Mouse (Mus musculus) neural tube, embryonic 11.5 days (tissue): Measurements from ENCODE around the gene Mef2c. TPM values are rescaled to one million over a fixed set of nuclear protein-coding genes. Genes with fewer than 3 reads are reported as not detected.

Experiments used
- ATAC-seq: fragments of 200-750 bp; cut with Nextera tagmentation; 2 replicates; pipeline ENCODE4 v1.8.0; 2017; ENCODE audit warnings: moderate number of reproducible peaks, mild to moderate bottlenecking, moderate TSS enrichment, moderate library complexity; ENCODE audit not compliant: insufficient read depth, low FRiP score, low TSS enrichment
- DNase-seq: peaks from one replicate; pipeline ENCODE4 v3.0.0-alpha.2; 2015; ENCODE audit warnings: low spot score
- H3K27ac ChIP-seq: fragments of 300-500 bp; sonication (generic); 2 replicates; pipeline ENCODE4 v1.5.1; 2014; ENCODE audit warnings: low read depth, mild to moderate bottlenecking, low read length
- H3K27me3 ChIP-seq: fragments of 300-500 bp; sonication (generic); 2 replicates; pipeline ENCODE4 v1.6.1; 2014; ENCODE audit warnings: mild to moderate bottlenecking, low read length, mixed read lengths; ENCODE audit not compliant: control insufficient read depth, insufficient read depth
- H3K36me3 ChIP-seq: fragments of 300-500 bp; sonication (generic); 2 replicates; pipeline ENCODE4 v1.6.1; 2014; ENCODE audit warnings: mild to moderate bottlenecking, low read length, moderate library complexity, mixed read lengths; ENCODE audit not compliant: control insufficient read depth, insufficient read depth
- H3K4me1 ChIP-seq: fragments of 300-500 bp; sonication (generic); 2 replicates; pipeline ENCODE4 v1.6.1; 2014; ENCODE audit warnings: low read length, mixed read lengths; ENCODE audit not compliant: control insufficient read depth, insufficient read depth
- H3K4me2 ChIP-seq: fragments of 300-500 bp; sonication (generic); 2 replicates; pipeline ENCODE4 v1.6.1; 2014; ENCODE audit warnings: low read depth, mild to moderate bottlenecking, moderate library complexity
- H3K4me3 ChIP-seq: fragments of 300-500 bp; sonication (generic); 2 replicates; pipeline ENCODE4 v1.5.1; 2014; ENCODE audit warnings: low read depth, low read length
- H3K9ac ChIP-seq: fragments of 300-500 bp; sonication (generic); 2 replicates; pipeline ENCODE4 v1.6.1; 2014; ENCODE audit warnings: mild to moderate bottlenecking, low read length
- H3K9me3 ChIP-seq: fragments of 300-500 bp; sonication (generic); 2 replicates; pipeline ENCODE4 v1.6.1; 2016; ENCODE audit warnings: low read length; ENCODE audit not compliant: control insufficient read depth
- WGBS: fragments of 180-500 bp; shearing (Covaris S2); extraction: QIAGEN DNeasy Blood & Tissue Kit; methylation state at CpG from one replicate; pipeline ENCODE4 v1.1.7; 2014; 5-methylcytosine and 5-hydroxymethylcytosine counted together
- polyA plus RNA-seq: library from polyadenylated mRNA; unstranded; fragments of >200 nt; fragmentation: Nextera tagmentation; extraction: Ambion mirVana; gene quantifications from 2 replicates; pipeline ENCODE4 v1.2.1, GENCODE M21; 2014

The Mef2c gene
- polyA plus RNA-seq, 1 experiment from 2014 or later: 34.4 TPM

GRCm38 (mm10) chr13:83529729-83530314 lies 26.0 kb downstream of the Mef2c start:
- no peaks in the 10 kb centered on the region for H3K27me3 ChIP-seq
- WGBS: 76% methylated on average over 8 of the region's 8 CpGs
- no peaks in the 10 kb centered on the region for H3K36me3 ChIP-seq
- no peak overlapping the region for H3K9ac ChIP-seq
- no peak overlapping the region for H3K4me2 ChIP-seq
- no peaks in the 10 kb centered on the region for H3K9me3 ChIP-seq
- no peak for DNase-seq
- no peak for ATAC-seq
- H3K4me3 ChIP-seq: no peak overlapping the region
- no peak overlapping the region for H3K27ac ChIP-seq
- no peaks in the 10 kb centered on the region for H3K4me1 ChIP-seq

DNA sequence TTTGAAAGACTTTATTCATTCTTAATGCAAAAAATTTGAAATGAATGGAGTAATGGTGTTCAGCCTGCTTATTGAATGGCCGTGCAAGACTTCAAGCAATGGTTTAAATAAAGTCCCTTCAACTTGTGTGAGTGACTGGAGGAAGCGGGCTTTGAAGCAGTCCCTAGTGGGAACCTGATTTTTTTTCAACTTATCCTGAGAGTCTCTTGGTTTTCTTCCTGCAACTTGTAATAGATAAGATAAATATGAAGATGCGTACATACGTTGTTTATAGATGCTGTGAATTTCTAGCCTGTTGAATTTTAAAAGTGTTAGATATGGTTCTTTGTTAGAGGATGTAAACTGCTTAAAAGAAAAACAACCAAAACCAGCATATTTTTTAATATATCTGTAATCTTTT lies 27.1 kb downstream of the Mef2c start:
- no peak overlapping the region for H3K4me2 ChIP-seq
- H3K27me3 ChIP-seq: no peaks in the 10 kb centered on the region
- no peak overlapping the region for H3K27ac ChIP-seq
- H3K36me3 ChIP-seq: no peaks in the 10 kb centered on the region
- 81% methylated on average over 4 of the region's 4 CpGs for WGBS
- ATAC-seq: no peak
- H3K4me1 ChIP-seq: no peaks in the 10 kb centered on the region
- no peak for DNase-seq
- no peak overlapping the region for H3K9ac ChIP-seq
- no peaks in the 10 kb centered on the region for H3K9me3 ChIP-seq
- H3K4me3 ChIP-seq: no peak overlapping the region

DNA sequence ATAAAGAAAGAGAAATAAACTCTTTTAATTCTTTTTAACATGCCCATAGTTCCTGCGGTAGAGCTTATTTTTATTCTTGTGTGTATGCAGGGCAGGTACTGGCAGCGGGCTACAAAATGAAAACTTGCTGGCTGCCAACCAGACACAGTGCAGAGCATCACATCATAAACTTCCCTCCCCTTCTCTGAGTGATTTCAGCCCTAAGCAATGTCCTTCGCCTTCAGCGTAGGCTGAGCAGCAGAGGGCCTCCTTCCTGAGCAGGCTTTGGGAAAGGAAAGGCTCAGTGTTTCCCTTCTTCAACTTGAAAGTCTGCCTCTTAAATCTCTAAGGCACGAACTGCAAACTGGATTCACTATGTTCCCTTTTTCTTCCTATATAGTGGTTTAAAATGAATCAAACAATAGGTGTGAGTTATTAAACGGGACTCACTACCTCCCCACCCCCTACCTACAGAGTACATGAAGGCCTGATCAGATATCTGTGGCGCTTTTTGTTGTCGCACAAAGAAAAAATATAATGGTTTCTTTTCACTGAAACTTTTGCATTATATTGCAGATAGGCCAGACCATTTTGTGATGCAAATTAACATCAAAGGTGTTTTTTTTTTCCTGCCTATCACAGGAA lies 28.2 kb downstream of the Mef2c start:
- Histone ChIP-seq H3K9me3 (no peaks in the 10 kb centered on the region), H3K36me3 (no peaks in the 10 kb centered on the region), H3K27ac (no peak overlapping the region), H3K4me2 (no peak overlapping the region), H3K9ac (no peak overlapping the region), H3K4me3 (no peak overlapping the region), H3K4me1 (no peaks in the 10 kb centered on the region), H3K27me3 (no peaks in the 10 kb centered on the region)
- WGBS: 63% methylated on average over 8 of the region's 8 CpGs
- no peak for DNase-seq
- ATAC-seq: no peak

- DNase-seq: no peak
- H3K4me3 ChIP-seq: no peak overlapping the region
- H3K9me3 ChIP-seq: no peaks in the 10 kb centered on the region
- H3K4me1 ChIP-seq: no peaks in the 10 kb centered on the region
- H3K9ac ChIP-seq: no peak overlapping the region
- no peak for ATAC-seq
- H3K27ac ChIP-seq: no peak overlapping the region
- no peaks in the 10 kb centered on the region for H3K27me3 ChIP-seq
- 87% methylated on average over 3 of the region's 3 CpGs for WGBS
- H3K36me3 ChIP-seq: no peaks in the 10 kb centered on the region
- H3K4me2 ChIP-seq: no peak overlapping the region
Measured at GRCm38 (mm10) chr13:83536361-83536760, 32.5 kb downstream of the Mef2c start.

DNA sequence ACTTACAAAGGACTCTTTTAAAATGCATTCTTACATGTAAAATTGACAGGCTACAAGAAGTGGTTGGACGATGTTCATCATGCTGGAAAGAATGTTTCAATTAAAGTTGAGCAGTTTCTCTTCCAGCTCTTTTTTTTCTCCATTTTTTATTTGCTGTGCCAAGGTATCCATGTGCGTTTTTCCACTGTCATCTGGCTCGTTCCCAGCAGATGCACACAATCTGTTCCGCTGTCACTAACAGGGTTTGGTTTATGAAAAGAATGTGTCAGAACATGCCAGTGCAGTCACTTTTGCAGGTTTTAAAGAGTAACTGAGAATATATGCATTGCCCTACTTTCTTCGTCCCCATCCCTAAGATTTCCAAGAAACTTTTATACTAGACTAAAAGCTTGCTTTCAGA lies 33.3 kb downstream of the Mef2c start:
- Histone ChIP-seq H3K9ac (no peak overlapping the region), H3K4me2 (no peak overlapping the region), H3K9me3 (no peaks in the 10 kb centered on the region), H3K4me3 (no peak overlapping the region), H3K27ac (no peak overlapping the region), H3K36me3 (no peaks in the 10 kb centered on the region), H3K27me3 (no peaks in the 10 kb centered on the region), H3K4me1 (no peaks in the 10 kb centered on the region)
- WGBS: 76% methylated on average over 5 of the region's 5 CpGs
- DNase-seq (no peak), ATAC-seq (no peak)

DNA sequence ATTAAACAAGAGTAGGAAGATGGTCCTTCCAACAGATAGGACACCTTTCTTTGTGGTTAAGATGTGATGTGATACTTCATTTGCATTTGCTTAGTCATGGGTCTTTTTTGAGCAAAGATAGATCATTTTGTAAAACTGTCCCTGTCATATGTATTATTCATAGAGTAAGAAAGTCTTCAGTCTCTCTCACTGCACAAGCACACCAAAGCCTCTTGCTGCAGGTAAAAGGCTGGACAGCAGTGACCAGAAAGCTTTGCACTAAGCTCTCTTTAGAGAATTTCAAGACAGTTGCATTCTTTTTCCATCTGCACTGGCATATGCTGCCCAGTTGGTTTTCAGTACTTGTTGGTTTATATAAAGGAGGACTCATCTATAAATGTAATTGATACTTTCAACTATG lies 36.1 kb downstream of the Mef2c start:
- Histone ChIP-seq H3K4me1 (no peaks in the 10 kb centered on the region), H3K27ac (no peak overlapping the region), H3K36me3 (no peaks in the 10 kb centered on the region), H3K4me2 (no peak overlapping the region), H3K9me3 (no peaks in the 10 kb centered on the region), H3K27me3 (no peaks in the 10 kb centered on the region), H3K9ac (no peak overlapping the region), H3K4me3 (no peak overlapping the region)
- DNase-seq (no peak), ATAC-seq (no peak)

DNA sequence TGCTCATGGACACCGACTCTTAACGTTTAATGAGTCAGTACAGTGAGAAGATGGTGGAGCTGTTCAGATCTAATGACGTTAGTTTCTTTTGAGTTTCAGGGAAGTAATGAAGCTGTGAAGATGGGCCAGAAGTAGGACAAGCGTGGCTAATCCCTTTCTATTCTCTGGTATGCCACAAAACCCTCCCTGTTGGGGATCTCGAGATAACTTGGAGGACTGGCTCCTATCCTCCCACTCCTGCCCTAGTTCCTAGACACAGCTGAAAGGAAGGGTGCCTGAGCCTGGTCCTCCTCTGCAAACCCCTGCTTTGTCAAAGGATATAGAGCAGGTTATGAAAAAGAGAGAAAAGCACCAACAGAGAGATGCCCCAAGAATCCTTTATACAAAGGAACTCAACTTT lies 38.8 kb downstream of the Mef2c start:
- Histone ChIP-seq H3K9me3 (no peaks in the 10 kb centered on the region), H3K4me1 (no peaks in the 10 kb centered on the region), H3K27ac (no peak overlapping the region), H3K9ac (no peak overlapping the region), H3K36me3 (no peaks in the 10 kb centered on the region), H3K27me3 (no peaks in the 10 kb centered on the region), H3K4me3 (no peak overlapping the region), H3K4me2 (no peak overlapping the region)
- 75% methylated on average over 5 of the region's 5 CpGs for WGBS
- no peak for ATAC-seq
- no peak for DNase-seq

DNA sequence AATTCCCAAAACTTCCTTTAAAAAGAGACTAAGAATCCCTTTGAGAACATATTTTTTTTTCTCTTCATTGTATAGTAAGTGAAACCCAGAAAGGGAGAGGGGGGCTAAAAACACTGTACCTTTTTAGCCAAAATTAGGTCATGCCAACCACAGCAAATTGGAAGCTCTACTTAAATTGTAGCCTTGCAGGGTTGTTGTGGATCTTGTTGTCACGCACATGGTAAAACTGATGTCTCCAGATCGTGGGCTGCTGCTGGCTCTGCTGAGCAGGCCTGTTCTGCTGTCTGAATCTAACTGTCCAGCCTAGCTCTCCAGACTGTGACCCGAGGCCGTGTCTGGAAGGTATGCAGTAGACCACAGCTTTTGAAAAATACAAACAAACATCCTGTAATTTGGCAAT lies 40.9 kb downstream of the Mef2c start:
- ATAC-seq: no peak

GRCm38 (mm10) chr13:83546876-83547275 lies 43.0 kb downstream of the Mef2c start:
- no peaks in the 10 kb centered on the region for H3K27me3 ChIP-seq
- no peak for ATAC-seq
- no peak overlapping the region for H3K27ac ChIP-seq
- H3K9me3 ChIP-seq: no peaks in the 10 kb centered on the region
- H3K36me3 ChIP-seq: no peaks in the 10 kb centered on the region
- 95% methylated on average over 5 of the region's 5 CpGs for WGBS
- H3K4me2 ChIP-seq: no peak overlapping the region
- no peak overlapping the region for H3K9ac ChIP-seq
- no peak for DNase-seq
- H3K4me1 ChIP-seq: no peaks in the 10 kb centered on the region
- H3K4me3 ChIP-seq: no peak overlapping the region

More for the DNA sequence above, 40.9 kb downstream of the Mef2c start:
- H3K4me3 ChIP-seq: no peak overlapping the region
- H3K36me3 ChIP-seq: no peaks in the 10 kb centered on the region
- no peaks in the 10 kb centered on the region for H3K9me3 ChIP-seq
- H3K4me1 ChIP-seq: no peaks in the 10 kb centered on the region
- 90% methylated on average over 4 of the region's 4 CpGs for WGBS
- no peaks in the 10 kb centered on the region for H3K27me3 ChIP-seq
- no peak overlapping the region for H3K27ac ChIP-seq
- no peak for DNase-seq
- H3K4me2 ChIP-seq: no peak overlapping the region
- no peak overlapping the region for H3K9ac ChIP-seq
